Mouse (Mus musculus) urinary bladder, postnatal 36 days (tissue): ENCODE measurements around the gene Glis1.

Experiments
- DNase-seq, 2 experiments: peaks; one replicate each; pipeline ENCODE4 v3.0.0; 2022; ENCODE audit warnings: low spot score in 2 of 2, mixed read lengths in 1 of 2

Gene Glis1

DNA sequence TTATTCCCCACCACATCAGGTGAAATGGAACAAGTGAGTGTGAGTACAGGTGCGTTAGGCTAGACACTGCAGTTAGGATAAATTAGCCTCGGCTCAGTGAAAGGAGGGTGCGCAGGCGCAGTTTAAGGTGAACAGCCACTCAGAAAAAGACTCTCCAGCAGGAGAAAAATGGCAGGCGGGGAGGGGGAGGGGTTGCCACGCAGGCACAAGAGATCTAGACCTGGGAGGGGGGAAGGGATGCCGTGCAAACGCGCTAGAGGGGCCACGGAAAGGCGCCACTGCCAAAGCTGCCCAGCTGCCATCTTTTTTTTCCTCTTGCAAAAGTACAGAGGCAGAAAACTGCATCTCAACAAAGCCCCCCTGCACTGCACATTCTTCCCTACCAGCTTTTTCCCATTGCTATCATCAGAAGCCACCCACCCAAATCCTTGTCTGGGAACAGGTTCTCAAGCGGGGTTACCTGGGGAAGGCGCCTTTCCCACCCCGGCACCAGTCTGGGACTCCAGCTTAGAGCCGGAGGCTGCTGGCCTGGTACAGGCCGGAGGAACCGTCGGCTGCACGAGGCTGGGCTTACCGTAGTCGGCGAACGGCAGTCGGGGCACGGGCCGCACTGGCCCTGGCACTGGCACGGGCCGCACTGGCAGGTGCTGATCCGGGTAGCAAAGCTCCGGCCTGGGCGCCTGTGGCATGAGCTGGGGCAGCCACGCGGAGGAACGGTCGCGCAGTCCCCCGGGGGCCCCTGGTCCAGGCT, 248.8 kb downstream of the Glis1 start:
- DNase-seq = no peak

- DNase-seq = no peak
Measured at GRCm38 (mm10) chr4:107684130-107684529, 249.7 kb downstream of the Glis1 start, which contains the start of gene Dmrtb1. Gene Dmrtb1, minus strand, starts transcription at chr4:107684230.
